Mouse (Mus musculus) left cerebral cortex, postnatal 25 days (tissue): ENCODE results near the gene Eml1. TPM values are rescaled to one million over a fixed set of nuclear protein-coding genes. Genes with fewer than 3 reads are reported as not detected.

ENCODE experiments used
- DNase-seq, 2 experiments: peaks; one replicate each; pipeline ENCODE4 v3.0.0; 2022; ENCODE audit warnings: low spot score in 2 of 2, mixed read lengths in 1 of 2
- intact Hi-C: fragments of 180-260 bp; cut with DNase I; formaldehyde crosslinking; loops from one replicate; pipeline ENCODE4 v1.15.1; 2025
- total RNA-seq, 2 experiments: library from RNA; stranded (reverse); gene quantifications; 2 replicates each; pipeline ENCODE4 v1.2.3; 2021

Gene Eml1
- total RNA-seq, 2 experiments from 2014 or later: 66.0 to 69.3 TPM

GRCm38 (mm10) chr12:108410416-108411208 lies 39.9 kb downstream of the Eml1 start:
- no peak for DNase-seq
- intact Hi-C loops: no loop called here

GRCm38 (mm10) chr12:108414932-108415331 lies 44.2 kb downstream of the Eml1 start:
- intact Hi-C loops: no loop called here
- DNase-seq: no peak

GRCm38 (mm10) chr12:108419570-108419969 lies 48.8 kb downstream of the Eml1 start:
- intact Hi-C loops: no loop called here

GRCm38 (mm10) chr12:108421477-108421876 lies 50.7 kb downstream of the Eml1 start:
- DNase-seq: no peak
- intact Hi-C loops: loop anchor here (5.0 kb wide), 1 partner anchor 71 kb away; no protein-coding TSS in a partner anchor

More at GRCm38 (mm10) chr12:108419570-108419969, 48.8 kb downstream of the Eml1 start:
- DNase-seq: no peak

GRCm38 (mm10) chr12:108422495-108422857 lies 51.7 kb downstream of the Eml1 start:
- DNase-seq: peak in 1 of 2 experiments; percentile 61
- intact Hi-C loops: loop anchor here (2.0 to 5.0 kb wide), 2 partner anchors 26 to 70 kb away; no protein-coding TSS in a partner anchor

- DNase-seq: peak; percentile 87 to 90
- intact Hi-C loops: loop anchor here (1.0 to 5.0 kb wide), 3 partner anchors 26 to 69 kb away; no protein-coding TSS in a partner anchor
Observed at GRCm38 (mm10) chr12:108422858-108423631, 52.3 kb downstream of the Eml1 start.

GRCm38 (mm10) chr12:108430964-108431363 lies 60.2 kb downstream of the Eml1 start:
- no peak for DNase-seq
- intact Hi-C loops: no loop called here

- intact Hi-C loops: no loop called here
- DNase-seq: no peak
Observed at GRCm38 (mm10) chr12:108431714-108432113, 61.0 kb downstream of the Eml1 start.

- intact Hi-C loops: no loop called here
- DNase-seq: peak; percentile 26 to 51
Observed at GRCm38 (mm10) chr12:108432578-108432977, 61.8 kb downstream of the Eml1 start.

- DNase-seq: peak; percentile 56 to 85
Observed at GRCm38 (mm10) chr12:108433030-108433429, 62.3 kb downstream of the Eml1 start.

GRCm38 (mm10) chr12:108433498-108433897 lies 62.7 kb downstream of the Eml1 start:
- intact Hi-C loops: loop anchor here (1.0 kb wide), 1 partner anchor 77 kb away; no protein-coding TSS in a partner anchor
- peak in 1 of 2 experiments; percentile 30 for DNase-seq

More at GRCm38 (mm10) chr12:108433030-108433429, 62.3 kb downstream of the Eml1 start:
- intact Hi-C loops: loop anchor here (1.0 kb wide), 1 partner anchor 77 kb away; no protein-coding TSS in a partner anchor

GRCm38 (mm10) chr12:108435444-108436015 lies 64.8 kb downstream of the Eml1 start:
- intact Hi-C loops: loop anchor here (2.0 kb wide), 1 partner anchor 53 kb away; no protein-coding TSS in a partner anchor

GRCm38 (mm10) chr12:108436029-108436923 lies 65.5 kb downstream of the Eml1 start:
- intact Hi-C loops: loop anchor here (2.0 kb wide), 1 partner anchor 53 kb away; no protein-coding TSS in a partner anchor
- DNase-seq: peak; percentile 55 to 91

More at GRCm38 (mm10) chr12:108435444-108436015, 64.8 kb downstream of the Eml1 start:
- DNase-seq: peak in 1 of 2 experiments; percentile 69

- intact Hi-C loops: loop anchor here (2.0 kb wide), 1 partner anchor 51 kb away; no protein-coding TSS in a partner anchor
- DNase-seq: no peak
Observed at GRCm38 (mm10) chr12:108437446-108437845, 66.7 kb downstream of the Eml1 start.

GRCm38 (mm10) chr12:108443271-108443670 lies 72.5 kb downstream of the Eml1 start:
- intact Hi-C loops: no loop called here
- DNase-seq: no peak

- no peak for DNase-seq
- intact Hi-C loops: no loop called here
Observed at GRCm38 (mm10) chr12:108443708-108444107, 73.0 kb downstream of the Eml1 start.

GRCm38 (mm10) chr12:108444166-108445115 lies 73.7 kb downstream of the Eml1 start:
- no peak for DNase-seq
- intact Hi-C loops: no loop called here

- no peak for DNase-seq
- intact Hi-C loops: no loop called here
Observed at GRCm38 (mm10) chr12:108446721-108447120, 76.0 kb downstream of the Eml1 start.
